Comparison of ENCODE assay signal across 8 mouse cellular contexts in the genomic region with DNA sequence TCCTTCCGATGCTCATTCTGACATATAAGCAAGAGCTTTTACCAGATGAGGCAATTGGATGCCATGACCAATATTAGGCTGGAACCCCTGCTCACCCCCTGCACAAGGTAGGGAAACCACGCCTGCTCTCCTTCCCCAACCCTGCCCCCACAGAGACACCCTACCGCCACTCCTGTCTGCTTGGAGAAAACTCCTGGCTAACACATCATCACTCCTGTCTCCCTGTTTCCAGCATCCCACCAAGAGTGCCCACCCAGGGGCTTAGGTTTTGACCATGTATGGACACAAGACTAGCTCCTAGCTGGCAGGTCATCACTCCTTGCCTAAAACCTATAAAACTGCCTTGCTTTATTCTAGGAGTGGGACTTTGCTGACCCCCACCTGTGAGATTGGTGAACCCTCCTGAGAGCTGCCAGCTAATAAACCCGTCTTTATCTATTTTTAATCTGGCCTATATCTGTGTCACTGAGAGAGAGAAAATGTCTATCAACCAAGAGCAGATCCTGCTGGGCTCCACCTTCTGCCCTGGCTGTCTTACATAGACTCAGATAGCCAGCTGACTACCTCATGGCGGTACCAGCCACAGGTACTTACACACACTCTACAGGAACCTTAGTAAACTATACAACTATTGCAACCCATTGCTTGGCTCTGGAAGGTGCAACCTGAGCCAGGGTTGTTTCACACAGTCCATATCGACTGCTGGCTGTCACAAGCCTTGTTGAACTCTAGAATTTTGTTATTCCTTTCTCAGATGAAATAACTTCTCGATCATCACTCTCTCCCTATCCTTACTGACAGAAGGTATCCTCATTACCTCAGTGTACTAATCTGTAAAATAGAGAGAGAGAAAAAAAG. TPM values are rescaled to one million over a fixed set of nuclear protein-coding genes. Genes with fewer than 3 reads are reported as not detected.
A peak's percentile ranks its signal among the peaks of the same experiment; 100 is the strongest.
DNase-seq lines count a peak whose midpoint lies in the region; ATAC-seq lines count a peak whose summit lies in the region.

No protein-coding gene starts in this region.

- no peaks in the 10 kb centered on the region for H3K9me3 ChIP-seq in heart, embryonic 15.5 days (replicated peaks)
- no peaks in the 10 kb centered on the region for H3K9me3 ChIP-seq in embryonic facial prominence, embryonic 10.5 days
- H3K9me3 ChIP-seq in hindbrain, embryonic 15.5 days: no peaks in the 10 kb centered on the region
- H3K9me3 ChIP-seq in midbrain, embryonic 10.5 days (replicated peaks): no peaks in the 10 kb centered on the region

- no peak overlapping the region for H3K27ac ChIP-seq in heart, embryonic 15.5 days
- peak overlapping the region; percentile 92 for H3K27ac ChIP-seq in embryonic facial prominence, embryonic 10.5 days (replicated peaks)
- peak overlapping the region; percentile 89 for H3K27ac ChIP-seq in hindbrain, embryonic 15.5 days (replicated peaks)
- peak overlapping the region; percentile 96 for H3K27ac ChIP-seq in midbrain, embryonic 10.5 days (replicated peaks)

- no peak overlapping the region for H3K9ac ChIP-seq in heart, embryonic 15.5 days
- peak overlapping the region; percentile 31; the same call in 1 of the 2 replicates for H3K9ac ChIP-seq in hindbrain, embryonic 15.5 days

- DNase-seq in heart, adult 11 months: no peak
- DNase-seq in embryonic facial prominence, embryonic 10.5 days (ENCODE audit: low spot score): no peak
- no peak for DNase-seq in midbrain, embryonic 10.5 days (ENCODE audit: low spot score)
- no peak for DNase-seq in adrenal gland, adult 8-10 months
- no peak for DNase-seq in testis, postnatal 14 days (ENCODE audit: low spot score)
- no peak for DNase-seq in layer of hippocampus, adult 11-12 months (ENCODE audit: low spot score)

- ATAC-seq in heart, embryonic 15.5 days (replicated peaks; ENCODE audit: insufficient number of reproducible peaks, insufficient read depth, low FRiP score, low read depth): no peak
- peak; percentile 3; the same call in 1 of the 2 replicates for ATAC-seq in hindbrain, embryonic 15.5 days (ENCODE audit: low FRiP score, low read depth)

- WGBS in heart, embryonic 15.5 days: 74% methylated on average over 7 of the region's 7 CpGs
- 84% methylated on average over 7 of the region's 7 CpGs for WGBS in embryonic facial prominence, embryonic 10.5 days
- WGBS in hindbrain, embryonic 15.5 days: 82% methylated on average over 7 of the region's 7 CpGs
- 90% methylated on average over 7 of the region's 7 CpGs for WGBS in midbrain, embryonic 10.5 days

- peaks cover 26% of the 10 kb centered on the region for H3K4me1 ChIP-seq in heart, embryonic 15.5 days (replicated peaks)
- peaks cover 31% of the 10 kb centered on the region for H3K4me1 ChIP-seq in embryonic facial prominence, embryonic 10.5 days
- peaks cover 32% of the 10 kb centered on the region for H3K4me1 ChIP-seq in hindbrain, embryonic 15.5 days (replicated peaks)
- H3K4me1 ChIP-seq in midbrain, embryonic 10.5 days: peaks cover 33% of the 10 kb centered on the region

- peak overlapping the region; percentile 95 for H3K4me2 ChIP-seq in heart, embryonic 15.5 days
- H3K4me2 ChIP-seq in hindbrain, embryonic 15.5 days: peak overlapping the region; percentile 80

- no peak overlapping the region for H3K4me3 ChIP-seq in heart, embryonic 15.5 days
- peak overlapping the region; percentile 92 for H3K4me3 ChIP-seq in embryonic facial prominence, embryonic 10.5 days
- H3K4me3 ChIP-seq in hindbrain, embryonic 15.5 days: peak overlapping the region; percentile 83
- H3K4me3 ChIP-seq in midbrain, embryonic 10.5 days: peak overlapping the region; percentile 94; the same call in 1 of the 2 replicates

- H3K27me3 ChIP-seq in heart, embryonic 15.5 days: no peaks in the 10 kb centered on the region
- H3K27me3 ChIP-seq in embryonic facial prominence, embryonic 10.5 days (replicated peaks; ENCODE audit: low read depth, poor library complexity, severe bottlenecking): peaks cover 7% of the 10 kb centered on the region; the same call in 1 of the 2 replicates
- H3K27me3 ChIP-seq in hindbrain, embryonic 15.5 days: no peaks in the 10 kb centered on the region
- H3K27me3 ChIP-seq in midbrain, embryonic 10.5 days (ENCODE audit: low read depth, poor library complexity, severe bottlenecking): peaks cover 9% of the 10 kb centered on the region

- H3K36me3 ChIP-seq in heart, embryonic 15.5 days: no peaks in the 10 kb centered on the region
- peaks cover 13% of the 10 kb centered on the region for H3K36me3 ChIP-seq in embryonic facial prominence, embryonic 10.5 days (replicated peaks)
- no peaks in the 10 kb centered on the region for H3K36me3 ChIP-seq in hindbrain, embryonic 15.5 days
- H3K36me3 ChIP-seq in midbrain, embryonic 10.5 days: peaks cover 17% of the 10 kb centered on the region

RNA-seq across cellular contexts. Expression of gene Tmem206, which starts 0.8 kb away (rescaled TPM):
- polyA plus RNA-seq in heart, embryonic 15.5 days (2015; fragmentation: Nextera tagmentation; extraction: Ambion mirVana): 14.3 and 18.3 TPM in 2 replicates
- polyA plus RNA-seq in embryonic facial prominence, embryonic 10.5 days (2016; fragmentation: Nextera tagmentation; extraction: Ambion mirVana): 25.4 and 26.0 TPM in 2 replicates
- 35.9 and 36.1 TPM in 2 replicates for polyA plus RNA-seq in hindbrain, embryonic 15.5 days (2015; fragmentation: Nextera tagmentation; extraction: Ambion mirVana)
- 32.3 and 34.9 TPM in 2 replicates for polyA plus RNA-seq in midbrain, embryonic 10.5 days (2016; fragmentation: Nextera tagmentation; extraction: Ambion mirVana)
- 1 to 10 TPM; 6.0 to 9.2 (median 8.4) TPM for total RNA-seq in adrenal gland, adult 8-10 months (2022)

RNA-seq across cellular contexts. Expression of gene Nenf, which starts 7.0 kb away (rescaled TPM):
- polyA plus RNA-seq in heart, embryonic 15.5 days (2015; fragmentation: Nextera tagmentation; extraction: Ambion mirVana): 108 and 121 TPM in 2 replicates
- polyA plus RNA-seq in embryonic facial prominence, embryonic 10.5 days (2016; fragmentation: Nextera tagmentation; extraction: Ambion mirVana): 42.8 and 48.6 TPM in 2 replicates
- polyA plus RNA-seq in hindbrain, embryonic 15.5 days (2015; fragmentation: Nextera tagmentation; extraction: Ambion mirVana): 138 TPM in 2 replicates
- 49.4 and 63.5 TPM in 2 replicates for polyA plus RNA-seq in midbrain, embryonic 10.5 days (2016; fragmentation: Nextera tagmentation; extraction: Ambion mirVana)
- total RNA-seq in adrenal gland, adult 8-10 months (2022): 100 to 1,000 TPM in 2 of 4 experiments, 10 to 100 TPM in 2; 82.9 to 112 (median 103) TPM
